Mouse (Mus musculus): Measurements from ENCODE around the gene Itga4. TPM values are rescaled to one million over a fixed set of nuclear protein-coding genes. Genes with fewer than 3 reads are reported as not detected.

Itga4 gene
- total and polyA plus RNA-seq, 3 experiments = 22.7 to 97.5 (median 48.9) TPM

DNA sequence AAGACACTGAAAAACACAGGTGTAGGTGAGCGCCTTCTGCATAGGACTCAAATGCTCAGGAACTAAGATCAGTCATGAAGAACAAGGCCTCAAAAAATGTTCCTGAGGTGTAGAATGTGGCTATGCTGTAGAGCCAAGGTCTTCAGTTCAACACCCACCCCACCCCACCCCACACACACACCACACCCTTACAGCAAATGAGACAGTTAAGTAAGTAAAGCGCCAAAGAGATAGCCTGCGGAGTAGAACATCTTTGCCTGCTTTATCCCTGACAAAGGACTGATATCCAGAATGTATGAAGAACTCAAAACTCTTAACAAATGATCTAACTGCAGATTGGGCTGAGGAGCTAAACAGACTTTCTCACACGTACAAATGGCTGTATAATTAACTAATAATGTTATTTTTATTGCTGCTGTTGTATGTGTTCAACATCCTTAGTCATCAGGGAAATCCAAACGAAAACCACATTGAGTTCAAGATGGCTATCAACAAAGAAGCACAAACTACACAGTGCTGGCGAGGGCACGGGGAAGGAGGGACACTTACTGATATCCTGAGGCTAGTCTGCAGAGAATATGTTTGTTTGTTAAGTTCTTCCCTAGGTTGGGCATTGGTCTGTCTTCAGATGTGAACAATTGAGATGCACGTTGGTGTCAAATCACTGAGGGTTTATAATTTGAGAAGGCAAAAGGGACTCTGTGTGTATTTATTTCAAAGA is 19.3 kb upstream of the Itga4 start:
- Histone ChIP-seq H3K79me2 (ENCODE audit: control insufficient read depth, insufficient read depth, low read length, poor library complexity) (no peaks in the 10 kb centered on the region), H3K9ac (ENCODE audit: control insufficient read depth, low read depth, low read length, poor library complexity, severe bottlenecking) (no peak overlapping the region)
- TF ChIP-seq GATA1 (IDR thresholded peaks at IDR 0.05; ENCODE audit: low read depth, low read length) = 0 out of 2 replicates have a peak, but pooled peaks have one; percentile 25
- TF ChIP-seq MYC (IDR thresholded peaks at IDR 0.05; ENCODE audit: low read depth, low read length) = no peak

DNA sequence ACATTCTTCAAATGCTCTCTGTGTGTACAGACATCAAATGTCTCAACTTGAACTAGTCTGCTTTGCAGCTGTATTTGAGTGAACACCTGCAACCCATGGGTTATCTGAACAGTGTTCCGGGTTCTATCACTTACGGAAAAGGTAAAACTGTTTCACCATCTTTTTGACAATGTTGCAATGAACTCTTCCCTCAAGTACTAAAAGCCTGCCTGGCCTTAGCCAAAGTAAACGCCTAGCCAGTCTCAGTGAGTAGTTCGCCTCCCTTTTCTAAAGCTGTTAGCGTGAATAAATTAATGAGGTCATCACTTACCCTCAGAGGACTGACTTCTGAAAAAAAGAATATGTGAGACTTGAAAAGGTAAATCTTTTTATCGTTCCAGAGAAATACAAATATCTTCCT is 18.0 kb upstream of the Itga4 start:
- Histone ChIP-seq H3K4me3 (ENCODE audit: control insufficient read depth in 1 of 2, insufficient read depth in 1 of 2, low read depth in 2 of 2, low read length in 2 of 2) (no peak overlapping the region), H3K4me1 (ENCODE audit: control insufficient read depth in 1 of 2, insufficient read depth in 2 of 2, low read length in 2 of 2) (peaks cover 3 to 9% of the 10 kb centered on the region in 2 experiments), H3K9me3 (replicated peaks; ENCODE audit: insufficient read depth, low read length) (no peaks in the 10 kb centered on the region), H3K27ac (ENCODE audit: control insufficient read depth, low read depth, low read length) (no peak overlapping the region), H3K9ac (ENCODE audit: control insufficient read depth, low read depth, low read length, poor library complexity, severe bottlenecking) (no peak overlapping the region), H3K36me3 (ENCODE audit: control insufficient read depth in 1 of 2, insufficient read depth in 2 of 2, low read length in 2 of 2) (peaks cover 0 to 2% of the 10 kb centered on the region in 2 experiments; a peak in 2 of 4 replicates), H3K27me3 (ENCODE audit: control insufficient read depth in 1 of 2, insufficient read depth in 2 of 2, low read length in 2 of 2) (no peaks in the 10 kb centered on the region; a peak in 1 of 4 replicates), H3K79me2 (ENCODE audit: control insufficient read depth, insufficient read depth, low read length, poor library complexity) (no peaks in the 10 kb centered on the region)
- TF ChIP-seq MAX (IDR thresholded peaks at IDR 0.05; ENCODE audit: low read length) (no peak), NELFE (IDR thresholded peaks at IDR 0.05; ENCODE audit: low read depth, low read length) (no peak), KAT2A (conservative IDR thresholded peaks at IDR 0.05; ENCODE audit: low read depth, low read length) (no peak), MXI1 (IDR thresholded peaks at IDR 0.05; ENCODE audit: low read depth, low read length) (no peak), USF2 (IDR thresholded peaks at IDR 0.05; ENCODE audit: borderline replicate concordance in 1 of 2, insufficient read depth in 1 of 2, low read depth in 1 of 2, low read length in 2 of 2) (no peak), EP300 (IDR thresholded peaks at IDR 0.05; ENCODE audit: low read depth in 1 of 2, low read length in 2 of 2) (no peak), ETS1 (IDR thresholded peaks at IDR 0.05; ENCODE audit: low read depth, low read length) (no peak), TBP (IDR thresholded peaks at IDR 0.05; ENCODE audit: low read depth, low read length) (no peak), TAL1 (IDR thresholded peaks at IDR 0.05; ENCODE audit: low read length) (no peak), MYC (IDR thresholded peaks at IDR 0.05; ENCODE audit: low read depth, low read length) (no peak), USF1 (IDR thresholded peaks at IDR 0.05; ENCODE audit: low read depth, low read length) (no peak), POLR2AphosphoS5 (IDR thresholded peaks at IDR 0.05; ENCODE audit: borderline replicate concordance, low read depth, low read length) (no peak), ZMIZ1 (IDR thresholded peaks at IDR 0.05; ENCODE audit: low read depth, low read length) (no peak), ZKSCAN1 (IDR thresholded peaks at IDR 0.05; ENCODE audit: low read depth, low read length) (no peak), E2F4 (IDR thresholded peaks at IDR 0.05; ENCODE audit: borderline replicate concordance, low read depth, low read length) (no peak), GATA1 (IDR thresholded peaks at IDR 0.05; ENCODE audit: low read depth, low read length) (no peak)
- no peak for DNase-seq (ENCODE audit: low read depth, low spot score)

More for the DNA sequence above, 19.3 kb upstream of the Itga4 start:
- DNase-seq (ENCODE audit: low read depth, low spot score) = peak; percentile 36
- Histone ChIP-seq H3K4me3 (ENCODE audit: control insufficient read depth in 1 of 2, insufficient read depth in 1 of 2, low read depth in 2 of 2, low read length in 2 of 2) (no peak overlapping the region), H3K27me3 (ENCODE audit: control insufficient read depth in 1 of 2, insufficient read depth in 2 of 2, low read length in 2 of 2) (no peaks in the 10 kb centered on the region; a peak in 1 of 4 replicates), H3K36me3 (ENCODE audit: control insufficient read depth in 1 of 2, insufficient read depth in 2 of 2, low read length in 2 of 2) (peaks cover 0 to 2% of the 10 kb centered on the region in 2 experiments; a peak in 2 of 4 replicates), H3K4me1 (ENCODE audit: control insufficient read depth in 1 of 2, insufficient read depth in 2 of 2, low read length in 2 of 2) (peaks cover 3 to 9% of the 10 kb centered on the region in 2 experiments), H3K27ac (ENCODE audit: control insufficient read depth, low read depth, low read length) (no peak overlapping the region), H3K9me3 (replicated peaks; ENCODE audit: insufficient read depth, low read length) (no peaks in the 10 kb centered on the region)

Data from MEL (cell line).